Mouse (Mus musculus) lung, adult 2 months (tissue): ENCODE data around the gene Dnah7b. TPM values are rescaled to one million over a fixed set of nuclear protein-coding genes. Genes with fewer than 3 reads are reported as not detected.
"Not testable (repeated sequence)": the region's sequence is repeated elsewhere in the genome, so short reads cannot be mapped to it uniquely, and the experiment has no call there.

Experiments
- DNase-seq: peaks from one replicate; pipeline ENCODE4 v3.0.0; 2022
- H3K4me1 ChIP-seq: fragments of 200-500 bp; 2 replicates; pipeline ENCODE4 v1.6.1; 2011; ENCODE audit warnings: low read length; ENCODE audit not compliant: control insufficient read depth, insufficient read depth
- H3K4me3 ChIP-seq: fragments of 200-500 bp; replicated peaks from 2 replicates; pipeline ENCODE3; 2011; ENCODE audit warnings: low read depth, mild to moderate bottlenecking, control low read depth, low read length; ENCODE audit errors: extremely low read depth
- CTCF ChIP-seq: fragments of 200-500 bp; IDR thresholded peaks from 2 replicates; pipeline ENCODE4 v1.5.1; 2011; ENCODE audit warnings: mild to moderate bottlenecking, low read length, control low read depth; ENCODE audit not compliant: insufficient read depth
- POLR2A ChIP-seq: fragments of 200-500 bp; IDR thresholded peaks from 2 replicates; pipeline ENCODE4 v1.6.1; 2011; ENCODE audit warnings: low read depth, mild to moderate bottlenecking, control low read depth, low read length, borderline replicate concordance; ENCODE audit errors: extremely low read depth
- WGBS: fragments of 180-500 bp; shearing (Covaris S2); methylation state at CpG from one replicate; pipeline ENCODE4 v1.1.7; 2018; 5-methylcytosine and 5-hydroxymethylcytosine counted together
- polyA plus RNA-seq: library from polyadenylated mRNA; depleted of rRNA; stranded (reverse); fragments of >200 nt; gene quantifications from 2 replicates; pipeline ENCODE4 v1.2.3, GENCODE M21; 2012

The Dnah7b gene
- polyA plus RNA-seq, 1 experiment = 1.9 TPM

DNA sequence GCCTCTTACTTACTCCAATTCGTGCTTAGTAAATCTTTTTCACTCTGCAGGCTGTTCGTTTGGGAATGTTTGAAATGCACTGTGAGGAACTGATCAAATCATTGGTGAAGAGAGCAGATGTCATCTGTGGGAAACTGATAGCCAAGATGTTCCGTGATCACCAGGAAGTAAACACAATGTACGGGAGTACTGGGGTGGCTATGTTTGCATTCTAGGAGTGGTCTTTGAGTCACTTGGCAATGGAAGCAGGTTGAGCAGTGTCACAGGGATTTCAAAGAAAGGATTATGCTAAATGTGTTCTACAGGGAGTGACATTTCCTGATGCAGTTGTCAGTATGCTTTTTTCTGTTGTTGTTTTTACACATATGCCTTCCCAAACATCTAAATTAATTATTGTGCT, 61.9 kb downstream of the Dnah7b start:
- Histone ChIP-seq H3K4me3 (no peak overlapping the region), H3K4me1 (no peaks in the 10 kb centered on the region)
- TF ChIP-seq CTCF (no peak), POLR2A (no peak)
- 37% methylated on average over 4 of the region's 4 CpGs for WGBS
- DNase-seq = no peak

DNA sequence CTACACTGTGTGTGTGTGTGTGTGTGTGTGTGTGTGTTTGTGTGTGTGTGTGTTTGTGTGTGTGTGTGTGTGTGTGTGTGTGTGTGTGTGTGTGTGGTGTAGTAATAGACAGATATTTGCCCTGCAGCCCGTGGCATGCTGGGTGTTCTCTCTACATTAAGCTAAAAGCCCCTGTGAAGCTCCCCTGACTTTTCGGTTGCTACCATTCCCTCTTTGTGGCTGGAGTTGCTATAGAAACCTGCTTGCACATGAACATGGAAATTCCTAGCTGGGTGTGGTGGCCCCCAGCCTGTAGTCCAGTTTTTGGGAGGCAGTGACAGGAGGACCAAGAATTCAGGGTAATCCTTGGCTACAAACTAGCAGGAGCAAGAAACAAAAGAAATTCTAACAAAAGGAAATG, 130.7 kb downstream of the Dnah7b start:
- WGBS = 52% methylated on average over 2 of the region's 2 CpGs
- not testable (repeated sequence) for H3K4me3 ChIP-seq, H3K4me1 ChIP-seq, DNase-seq

DNA sequence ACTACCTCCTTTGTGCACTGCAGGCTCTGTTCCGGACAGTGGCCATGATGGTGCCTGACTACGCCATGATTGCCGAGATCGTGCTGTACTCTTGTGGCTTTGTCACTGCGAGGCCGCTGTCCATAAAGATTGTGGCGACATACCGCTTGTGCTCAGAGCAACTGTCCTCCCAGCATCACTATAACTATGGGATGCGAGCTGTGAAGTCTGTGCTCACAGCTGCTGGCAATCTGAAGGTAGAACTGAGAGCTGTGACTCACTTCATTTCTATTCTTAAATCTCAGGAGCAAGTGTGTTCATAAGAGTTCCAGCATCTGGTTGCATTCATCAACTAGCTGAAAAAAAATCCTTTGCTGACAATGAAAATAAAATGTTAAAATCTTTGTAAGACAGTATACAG, 135.1 kb downstream of the Dnah7b start:
- not testable (repeated sequence) for H3K4me1 ChIP-seq, DNase-seq, H3K4me3 ChIP-seq
- 96% methylated on average over 9 of the region's 9 CpGs for WGBS

DNA sequence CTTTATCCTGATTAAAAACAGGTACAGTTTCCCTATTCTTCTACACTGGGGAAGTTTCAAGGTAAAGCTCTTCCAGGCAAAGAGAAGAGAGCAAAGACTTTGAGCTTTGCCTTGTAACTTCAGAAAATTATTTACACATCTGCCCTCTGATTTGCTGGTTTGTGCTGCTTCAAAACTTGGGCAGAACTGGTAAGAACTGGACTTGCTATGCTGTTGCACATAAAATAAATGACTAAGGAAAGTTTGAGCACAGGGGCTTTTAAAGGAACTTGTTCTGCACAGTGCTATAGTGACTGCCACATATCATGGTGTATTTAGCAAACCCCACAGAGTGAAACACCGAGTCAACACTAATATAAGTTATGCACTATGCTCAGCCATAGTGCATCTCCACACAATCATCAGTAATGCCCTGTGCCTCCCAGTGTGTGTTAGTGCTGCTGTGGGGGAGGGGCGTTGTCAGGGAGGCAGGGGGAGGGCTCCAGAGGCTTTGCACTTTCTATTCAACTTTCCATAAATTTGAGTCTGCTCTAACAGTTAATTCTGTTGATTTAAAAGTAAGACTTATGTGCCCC, 144.0 kb downstream of the Dnah7b start:
- 70% methylated on average over 2 of the region's 2 CpGs for WGBS
- H3K4me3 ChIP-seq, DNase-seq, H3K4me1 ChIP-seq: not testable (repeated sequence)

DNA sequence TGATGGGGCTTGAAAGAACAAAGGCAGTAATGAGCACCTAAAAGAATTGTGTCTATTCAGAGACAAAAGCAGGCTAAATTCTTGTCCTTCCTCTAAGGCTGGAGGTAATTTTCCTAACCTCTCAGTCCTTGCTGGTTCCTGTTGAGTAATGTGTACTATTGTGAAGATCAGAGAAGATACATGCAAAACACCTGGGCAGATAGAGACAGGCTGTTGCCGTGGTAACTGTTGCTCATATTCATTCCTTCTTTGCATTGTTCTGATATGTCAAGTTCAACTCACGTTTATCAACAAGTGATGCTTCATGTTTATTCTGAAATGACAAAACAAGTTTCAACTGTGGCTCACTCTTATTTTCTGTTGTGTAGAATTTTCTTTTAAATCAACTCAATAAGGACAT, 156.6 kb downstream of the Dnah7b start:
- not testable (repeated sequence) for H3K4me3 ChIP-seq, H3K4me1 ChIP-seq, DNase-seq
- 79% methylated on average over 2 of the region's 2 CpGs for WGBS

DNA sequence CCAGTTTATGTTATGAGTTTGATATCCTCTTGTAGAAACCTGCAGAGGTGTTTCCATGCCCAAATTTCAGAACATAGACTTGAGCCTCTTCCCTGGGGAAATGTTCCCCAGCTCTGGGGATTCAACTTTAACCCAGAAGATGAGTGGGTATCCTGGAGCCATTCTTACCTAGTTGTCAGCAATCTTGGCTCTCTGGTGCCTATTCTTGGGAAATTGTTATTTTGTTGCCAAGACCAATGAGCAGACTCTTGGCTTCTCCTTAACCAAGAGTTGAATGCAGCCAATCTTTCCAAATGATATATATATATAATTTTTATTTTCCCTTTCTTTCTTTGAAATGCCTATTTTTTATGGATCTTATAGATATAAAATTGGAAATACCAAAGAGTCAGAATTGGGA, 160.0 kb downstream of the Dnah7b start:
- H3K4me1 ChIP-seq, DNase-seq, H3K4me3 ChIP-seq: not testable (repeated sequence)

DNA sequence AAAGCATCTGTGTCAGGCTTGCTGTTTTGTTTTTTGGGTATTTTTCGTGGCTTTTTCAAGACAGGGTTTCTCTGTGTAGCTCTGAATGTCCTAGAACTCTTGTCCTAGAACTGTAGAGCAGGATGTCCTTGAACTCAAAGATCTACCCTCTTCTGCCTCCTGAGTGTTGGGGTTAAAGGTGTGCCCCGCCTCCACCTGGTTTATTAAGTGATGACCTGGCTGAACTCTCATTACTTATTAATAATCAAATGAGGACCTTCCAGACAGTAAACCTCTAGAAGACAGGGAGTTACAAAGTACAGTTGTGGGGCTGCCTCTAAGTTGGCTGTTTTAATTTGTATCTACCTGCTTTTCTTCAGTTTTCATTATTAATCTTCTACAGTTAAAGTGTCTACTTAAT, 202.7 kb downstream of the Dnah7b start:
- WGBS = 73% methylated on average over 2 of the region's 2 CpGs
- H3K4me3 ChIP-seq, H3K4me1 ChIP-seq, DNase-seq: not testable (repeated sequence)

DNA sequence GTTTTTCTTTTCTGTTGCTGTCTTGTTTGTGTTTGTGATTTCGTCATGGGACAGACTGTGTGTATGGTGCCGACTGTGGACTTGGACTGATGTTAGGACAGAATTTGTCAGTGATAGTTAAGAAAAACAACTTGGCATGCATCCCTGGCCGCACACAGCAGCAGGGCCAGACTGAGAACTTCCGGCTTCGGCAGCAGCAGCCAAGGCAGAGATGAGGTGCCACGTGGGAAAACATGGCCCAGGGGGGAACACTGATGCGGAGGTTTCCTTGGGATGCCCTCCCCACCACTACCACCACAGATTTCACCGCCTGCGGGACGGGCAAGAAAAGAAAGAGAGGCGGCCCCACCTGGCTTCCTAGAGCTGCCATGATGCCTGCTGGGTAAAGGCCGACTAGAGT, 205.8 kb downstream of the Dnah7b start:
- H3K4me1 ChIP-seq = no peaks in the 10 kb centered on the region
- TF ChIP-seq CTCF (no peak), POLR2A (no peak)
- WGBS = 59% methylated on average over 12 of the region's 12 CpGs
- no peak overlapping the region for H3K4me3 ChIP-seq
- DNase-seq = no peak

DNA sequence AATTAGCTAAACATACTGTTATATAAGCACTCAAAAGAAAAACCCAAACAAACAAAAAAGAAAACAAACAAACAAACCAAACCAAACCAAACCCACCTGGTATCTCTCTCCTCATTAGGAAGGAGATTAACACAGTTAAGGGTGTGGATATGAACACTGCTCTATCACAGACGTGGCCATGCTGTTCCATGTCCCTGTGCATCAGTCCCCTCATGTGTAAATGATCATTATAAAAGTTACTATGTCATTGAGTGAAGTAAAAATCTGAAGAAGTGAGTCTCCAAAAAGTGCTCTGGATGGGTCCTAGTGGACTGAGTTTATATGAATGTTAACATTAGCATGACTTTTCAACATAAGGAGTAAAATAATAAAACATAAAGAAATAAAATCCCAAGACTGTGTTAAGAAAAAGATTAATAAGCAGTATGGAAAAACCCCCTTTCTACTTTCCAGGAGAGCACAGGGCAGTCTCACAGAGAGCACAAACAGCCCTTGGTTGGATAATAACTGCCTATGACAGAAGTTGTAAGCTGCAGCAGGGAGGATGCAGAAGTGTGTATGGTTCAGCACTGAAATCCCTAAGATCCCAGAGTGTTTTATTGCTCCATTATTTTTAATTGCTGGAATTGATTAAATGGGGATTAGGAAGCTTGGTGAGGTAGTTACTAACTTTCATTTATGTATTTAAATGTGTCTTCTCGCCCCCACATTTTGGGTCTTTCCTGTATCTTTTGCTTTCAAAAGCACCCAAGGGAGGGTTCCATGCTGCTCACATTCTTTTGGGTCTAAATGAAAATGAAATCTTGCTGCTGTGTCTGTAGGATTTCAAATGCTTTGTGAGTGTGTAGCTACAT, 212.2 kb downstream of the Dnah7b start:
- H3K4me3 ChIP-seq, DNase-seq, H3K4me1 ChIP-seq: not testable (repeated sequence)
- WGBS = 76% methylated on average over 2 of the region's 2 CpGs

DNA sequence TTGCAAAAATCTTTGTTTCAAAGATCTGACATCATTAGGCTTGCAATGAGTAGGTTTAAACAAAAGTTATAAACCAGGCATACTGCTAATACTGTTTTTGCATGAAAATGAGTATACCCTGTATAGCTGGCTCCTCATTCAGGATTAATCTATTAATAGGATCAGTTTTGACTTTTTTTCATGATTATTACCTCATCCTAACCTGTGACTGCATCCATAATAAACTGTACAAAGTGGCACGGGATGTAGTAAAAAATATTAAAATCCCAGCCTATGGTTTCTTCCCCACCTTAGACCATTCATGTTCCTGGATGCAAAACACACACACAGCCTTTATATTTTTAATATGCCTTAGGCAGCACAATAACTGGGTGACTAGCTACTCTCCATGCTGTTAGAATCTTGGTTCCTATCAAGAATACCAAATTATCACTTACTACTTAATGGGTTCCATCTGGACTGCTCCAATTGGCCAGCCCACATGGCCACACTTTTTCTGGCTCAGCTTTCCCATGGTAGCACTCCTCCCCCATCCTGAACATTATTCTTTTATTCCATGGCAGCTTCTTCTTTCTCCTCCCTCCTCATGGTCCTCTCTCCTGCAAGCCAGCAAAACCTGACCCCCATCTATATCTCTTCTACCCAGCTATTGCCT, 212.9 kb downstream of the Dnah7b start:
- not testable (repeated sequence) for DNase-seq, H3K4me3 ChIP-seq, H3K4me1 ChIP-seq
- 64% methylated on average over 1 of the region's 1 CpGs for WGBS

DNA sequence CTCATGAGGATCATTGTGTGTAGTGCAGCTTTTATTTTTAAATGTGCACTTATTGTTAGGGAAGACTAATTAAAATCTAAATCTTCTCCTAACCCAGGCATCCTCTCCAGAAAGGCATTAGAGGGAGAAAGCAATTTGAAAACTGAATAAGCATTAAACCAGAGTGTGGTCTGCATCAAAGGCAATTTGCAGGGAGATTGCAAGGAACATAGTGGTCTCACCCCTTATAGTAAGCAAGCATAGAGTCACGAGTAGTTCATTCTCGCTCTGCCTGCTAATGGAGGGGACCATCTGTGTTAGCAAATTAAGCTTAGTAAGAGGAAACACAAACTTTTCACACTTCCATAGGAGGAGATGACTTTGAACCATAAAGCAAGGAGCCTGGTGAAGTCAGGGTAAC, 228.3 kb downstream of the Dnah7b start:
- H3K4me1 ChIP-seq, H3K4me3 ChIP-seq, DNase-seq: not testable (repeated sequence)
- 90% methylated on average over 2 of the region's 2 CpGs for WGBS

DNA sequence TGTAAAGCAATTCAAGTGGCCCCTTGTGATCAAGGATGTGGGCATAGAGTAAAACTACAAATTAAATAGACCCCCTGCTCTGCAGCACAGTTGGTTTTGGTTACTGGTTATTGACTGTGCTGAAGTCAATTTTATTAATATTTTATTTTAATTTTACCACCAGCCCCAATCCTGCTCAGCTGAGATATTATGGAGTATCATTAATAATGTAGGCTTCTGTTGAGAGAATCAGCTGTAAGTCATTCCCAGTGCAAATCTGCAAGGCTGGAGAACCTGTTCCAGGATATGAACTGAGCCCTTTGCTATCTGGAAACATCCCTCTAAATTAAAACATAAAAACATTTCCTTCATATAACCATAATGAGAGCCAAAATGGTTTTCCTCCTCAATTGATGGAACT, 259.8 kb downstream of the Dnah7b start:
- not testable (repeated sequence) for DNase-seq, H3K4me1 ChIP-seq, H3K4me3 ChIP-seq

DNA sequence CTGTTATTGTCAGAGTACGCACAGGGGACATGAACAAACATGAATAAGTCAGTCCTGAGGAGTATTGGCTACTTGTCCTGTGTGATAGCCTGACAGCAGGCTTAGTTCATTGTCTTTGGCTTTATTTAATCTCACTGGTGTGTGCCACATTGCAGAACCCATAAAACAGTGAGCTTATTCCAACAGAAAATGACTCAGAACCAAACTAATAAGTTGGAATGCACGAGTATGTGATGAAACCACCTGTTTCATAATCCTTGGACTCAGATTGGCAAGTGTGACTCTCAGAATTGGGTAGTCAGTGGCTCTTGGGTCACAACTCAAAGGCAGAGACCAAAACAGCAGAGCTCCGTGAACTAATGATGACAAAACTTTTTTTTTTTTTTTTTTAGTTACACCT, 279.2 kb downstream of the Dnah7b start:
- DNase-seq, H3K4me1 ChIP-seq, H3K4me3 ChIP-seq: not testable (repeated sequence)
- 83% methylated on average over 3 of the region's 3 CpGs for WGBS

DNA sequence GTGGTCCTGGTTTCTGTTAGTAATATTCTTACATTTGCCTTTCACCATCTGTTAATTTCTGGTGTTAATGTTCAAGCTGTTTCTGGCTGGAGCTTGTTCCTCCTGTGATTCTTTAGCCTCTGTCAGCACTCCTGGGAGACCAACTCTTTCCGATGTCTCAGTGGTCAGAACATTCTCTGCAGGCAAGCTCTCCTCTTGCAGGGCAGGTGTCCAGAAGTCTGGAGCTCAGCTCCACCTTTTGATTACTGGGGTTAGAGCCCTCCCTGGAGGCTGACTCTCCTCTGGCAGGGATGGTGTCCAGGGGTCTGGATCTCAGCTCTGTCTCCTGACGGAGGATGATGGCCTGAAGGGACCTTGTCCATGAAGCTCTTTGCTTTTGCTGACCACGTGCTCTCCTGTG, 314.5 kb downstream of the Dnah7b start:
- DNase-seq, H3K4me3 ChIP-seq, H3K4me1 ChIP-seq: not testable (repeated sequence)
- WGBS = 90% methylated on average over 3 of the region's 3 CpGs

DNA sequence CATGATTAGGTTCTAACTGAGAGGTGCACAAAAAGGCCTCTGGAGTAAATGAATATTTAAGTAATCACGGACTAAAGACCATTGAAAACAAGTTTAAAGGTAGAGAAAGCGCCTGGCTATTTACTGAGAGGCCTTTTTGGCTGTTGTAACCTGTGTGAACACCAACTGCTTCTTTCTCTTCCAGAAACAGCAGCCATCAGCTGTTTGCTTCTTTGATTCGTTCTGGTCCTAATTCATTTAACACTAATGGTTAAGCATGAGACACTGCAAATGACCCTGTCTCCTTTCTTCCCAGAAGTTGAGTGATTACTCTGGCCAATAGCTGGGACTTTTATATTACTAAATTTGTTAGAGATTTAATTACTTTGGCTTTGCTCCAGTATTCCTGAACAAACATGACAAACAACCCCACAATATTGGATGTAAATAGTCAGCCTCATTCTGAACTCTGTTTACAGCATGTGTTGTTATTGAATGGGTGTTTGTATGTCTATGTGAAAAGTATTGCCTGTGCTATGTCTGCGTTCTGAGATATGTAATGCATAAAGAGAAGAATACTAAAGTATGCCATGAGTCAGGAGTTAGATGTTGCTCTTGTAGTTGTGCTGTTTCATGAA, 328.7 kb downstream of the Dnah7b start:
- 78% methylated on average over 3 of the region's 4 CpGs for WGBS
- H3K4me3 ChIP-seq, DNase-seq, H3K4me1 ChIP-seq: not testable (repeated sequence)
